Mouse (Mus musculus): ENCODE measurements around the gene Fads2.

- TF ChIP-seq CTCF (conservative IDR thresholded peaks at IDR 0.05; ENCODE audit: low read length), result peak; percentile 37
- no peak for TF ChIP-seq NANOG (IDR thresholded peaks at IDR 0.05; ENCODE audit: borderline replicate concordance, low read length)
These were observed 61.9 kb downstream of the Fads2 start for GRCm38 (mm10) chr19:10039615-10040014.
